Mouse (Mus musculus): Measurements from ENCODE around the gene Lrrc40.
A peak's percentile ranks its signal among the peaks of the same experiment; 100 is the strongest.

The Lrrc40 gene

GRCm38 (mm10) chr3:158036329-158036988, at the start of gene Lrrc40, which contains the start of gene Srsf11:
TSS of gene Lrrc40 (plus strand) at chr3:158036662.
TSS of gene Srsf11 (minus strand) at chr3:158036639.
- DNase-seq = peak; percentile 95

- DNase-seq = no peak
Observed at GRCm38 (mm10) chr3:157993322-157993721, 43.1 kb upstream of the Lrrc40 start.

GRCm38 (mm10) chr3:157995726-157996125, 40.7 kb upstream of the Lrrc40 start:
- no peak for DNase-seq

GRCm38 (mm10) chr3:157998742-157999369, 37.6 kb upstream of the Lrrc40 start:
- DNase-seq = no peak

GRCm38 (mm10) chr3:158008647-158009046, 27.8 kb upstream of the Lrrc40 start:
- no peak for DNase-seq

- DNase-seq = no peak
Observed at GRCm38 (mm10) chr3:158009762-158010320, 26.6 kb upstream of the Lrrc40 start.

GRCm38 (mm10) chr3:158031371-158031925, 5.0 kb upstream of the Lrrc40 start:
- DNase-seq = peak; percentile 89

GRCm38 (mm10) chr3:158032106-158032505, 4.4 kb upstream of the Lrrc40 start:
- no peak for DNase-seq

GRCm38 (mm10) chr3:158035866-158036265, 596 bp upstream of the Lrrc40 start:
- no peak for DNase-seq

- DNase-seq = no peak
Observed at GRCm38 (mm10) chr3:158038106-158038505, 1.6 kb downstream of the Lrrc40 start.

GRCm38 (mm10) chr3:158040755-158041154, 4.3 kb downstream of the Lrrc40 start:
- DNase-seq = no peak

GRCm38 (mm10) chr3:158049508-158049907, 13.0 kb downstream of the Lrrc40 start:
- DNase-seq = no peak

GRCm38 (mm10) chr3:158060621-158061291, 24.3 kb downstream of the Lrrc40 start:
- DNase-seq = no peak

- DNase-seq = no peak
Observed at GRCm38 (mm10) chr3:158061811-158062523, 25.5 kb downstream of the Lrrc40 start.

GRCm38 (mm10) chr3:158065256-158065655, 28.8 kb downstream of the Lrrc40 start:
- no peak for DNase-seq

- DNase-seq = no peak
Observed at GRCm38 (mm10) chr3:158067916-158068315, 31.5 kb downstream of the Lrrc40 start.

- no peak for DNase-seq
Observed at GRCm38 (mm10) chr3:158068613-158069263, 32.3 kb downstream of the Lrrc40 start.

GRCm38 (mm10) chr3:158075004-158075403, 38.5 kb downstream of the Lrrc40 start:
- DNase-seq = no peak

GRCm38 (mm10) chr3:158076685-158077379, 40.4 kb downstream of the Lrrc40 start:
- DNase-seq = no peak

- DNase-seq = no peak
Observed at GRCm38 (mm10) chr3:158077380-158077772, 40.9 kb downstream of the Lrrc40 start.

- DNase-seq = no peak
Observed at GRCm38 (mm10) chr3:158077828-158078227, 41.4 kb downstream of the Lrrc40 start.

Measured in right cerebral cortex, postnatal 25 days (tissue).